Mouse (Mus musculus): ENCODE data around the gene Habp4. TPM values are rescaled to one million over a fixed set of nuclear protein-coding genes. Genes with fewer than 3 reads are reported as not detected.

The Habp4 gene
- polyA plus RNA-seq, 1 experiment from 2014 or later = 41.9 TPM

- peaks cover 9% of the 10 kb centered on the region for H3K9me3 ChIP-seq (replicated peaks; ENCODE audit: control insufficient read depth, low read length, poor library complexity, severe bottlenecking)
- WGBS = 0% methylated on average over 14 of the region's 14 CpGs
- H3K36me3 ChIP-seq (ENCODE audit: control insufficient read depth, insufficient read depth, low read length) = peaks cover 8% of the 10 kb centered on the region; the same call in 1 of the 2 replicates
- H3K9ac ChIP-seq (ENCODE audit: low read depth, low read length) = peak overlapping the region; percentile 88
- H3K27ac ChIP-seq (ENCODE audit: low read length) = no peak overlapping the region
- no peaks in the 10 kb centered on the region; the same call in 1 of the 2 replicates for H3K27me3 ChIP-seq (ENCODE audit: control insufficient read depth, insufficient read depth, low read depth, low read length)
- H3K4me2 ChIP-seq (ENCODE audit: low read length) = peak overlapping the region; percentile 80
- peaks cover 12% of the 10 kb centered on the region for H3K4me1 ChIP-seq (ENCODE audit: control insufficient read depth, insufficient read depth, low read length)
- H3K4me3 ChIP-seq (ENCODE audit: low read depth, low read length) = peak overlapping the region; percentile 85
- ATAC-seq = no peak; the same call in none of the 2 replicates
Measured at GRCm38 (mm10) chr13:64162626-64163025, 1.0 kb downstream of the Habp4 start.

GRCm38 (mm10) chr13:64163147-64163715 lies 1.6 kb downstream of the Habp4 start:
- ATAC-seq = no peak
- Histone ChIP-seq H3K27me3 (ENCODE audit: control insufficient read depth, insufficient read depth, low read depth, low read length) (no peaks in the 10 kb centered on the region; the same call in 1 of the 2 replicates), H3K9me3 (replicated peaks; ENCODE audit: control insufficient read depth, low read length, poor library complexity, severe bottlenecking) (peaks cover 11% of the 10 kb centered on the region), H3K27ac (ENCODE audit: low read length) (no peak overlapping the region), H3K36me3 (ENCODE audit: control insufficient read depth, insufficient read depth, low read length) (peaks cover 9% of the 10 kb centered on the region), H3K4me2 (ENCODE audit: low read length) (peak overlapping the region; percentile 80), H3K9ac (ENCODE audit: low read depth, low read length) (peak overlapping the region; percentile 88), H3K4me1 (ENCODE audit: control insufficient read depth, insufficient read depth, low read length) (peaks cover 12% of the 10 kb centered on the region), H3K4me3 (ENCODE audit: low read depth, low read length) (peak overlapping the region; percentile 85)
- WGBS = 28% methylated on average over 13 of the region's 13 CpGs

- Histone ChIP-seq H3K4me1 (ENCODE audit: control insufficient read depth, insufficient read depth, low read length) (no peaks in the 10 kb centered on the region), H3K27me3 (ENCODE audit: control insufficient read depth, insufficient read depth, low read depth, low read length) (no peaks in the 10 kb centered on the region), H3K9ac (ENCODE audit: low read depth, low read length) (no peak overlapping the region), H3K36me3 (ENCODE audit: control insufficient read depth, insufficient read depth, low read length) (peaks cover 52% of the 10 kb centered on the region), H3K4me3 (ENCODE audit: low read depth, low read length) (no peak overlapping the region), H3K9me3 (replicated peaks; ENCODE audit: control insufficient read depth, low read length, poor library complexity, severe bottlenecking) (peaks cover 47% of the 10 kb centered on the region), H3K27ac (ENCODE audit: low read length) (no peak overlapping the region), H3K4me2 (ENCODE audit: low read length) (no peak overlapping the region)
- 97% methylated on average over 25 of the region's 25 CpGs for WGBS
- no peak for ATAC-seq
Measured at GRCm38 (mm10) chr13:64169746-64170145, 8.1 kb downstream of the Habp4 start.

- no peak for ATAC-seq
- Histone ChIP-seq H3K4me3 (ENCODE audit: low read depth, low read length) (no peak overlapping the region), H3K4me2 (ENCODE audit: low read length) (no peak overlapping the region), H3K27ac (ENCODE audit: low read length) (no peak overlapping the region), H3K36me3 (ENCODE audit: control insufficient read depth, insufficient read depth, low read length) (peaks cover 13% of the 10 kb centered on the region), H3K9ac (ENCODE audit: low read depth, low read length) (no peak overlapping the region), H3K27me3 (ENCODE audit: control insufficient read depth, insufficient read depth, low read depth, low read length) (no peaks in the 10 kb centered on the region), H3K4me1 (ENCODE audit: control insufficient read depth, insufficient read depth, low read length) (no peaks in the 10 kb centered on the region), H3K9me3 (replicated peaks; ENCODE audit: control insufficient read depth, low read length, poor library complexity, severe bottlenecking) (no peaks in the 10 kb centered on the region)
- WGBS = 79% methylated on average over 7 of the region's 7 CpGs
Measured at GRCm38 (mm10) chr13:64178000-64178399, 16.4 kb downstream of the Habp4 start.

GRCm38 (mm10) chr13:64178746-64179652 lies 17.4 kb downstream of the Habp4 start:
- Histone ChIP-seq H3K27me3 (ENCODE audit: control insufficient read depth, insufficient read depth, low read depth, low read length) (no peaks in the 10 kb centered on the region), H3K4me1 (ENCODE audit: control insufficient read depth, insufficient read depth, low read length) (no peaks in the 10 kb centered on the region), H3K4me2 (ENCODE audit: low read length) (no peak overlapping the region), H3K36me3 (ENCODE audit: control insufficient read depth, insufficient read depth, low read length) (peaks cover 8% of the 10 kb centered on the region), H3K27ac (ENCODE audit: low read length) (no peak overlapping the region), H3K4me3 (ENCODE audit: low read depth, low read length) (no peak overlapping the region), H3K9me3 (replicated peaks; ENCODE audit: control insufficient read depth, low read length, poor library complexity, severe bottlenecking) (no peaks in the 10 kb centered on the region), H3K9ac (ENCODE audit: low read depth, low read length) (no peak overlapping the region)
- WGBS = 53% methylated on average over 13 of the region's 13 CpGs
- ATAC-seq = no peak

GRCm38 (mm10) chr13:64180300-64180699 lies 18.7 kb downstream of the Habp4 start:
- Histone ChIP-seq H3K27ac (ENCODE audit: low read length) (no peak overlapping the region), H3K4me3 (ENCODE audit: low read depth, low read length) (no peak overlapping the region), H3K27me3 (ENCODE audit: control insufficient read depth, insufficient read depth, low read depth, low read length) (no peaks in the 10 kb centered on the region), H3K9me3 (replicated peaks; ENCODE audit: control insufficient read depth, low read length, poor library complexity, severe bottlenecking) (no peaks in the 10 kb centered on the region), H3K4me2 (ENCODE audit: low read length) (no peak overlapping the region), H3K9ac (ENCODE audit: low read depth, low read length) (no peak overlapping the region), H3K4me1 (ENCODE audit: control insufficient read depth, insufficient read depth, low read length) (no peaks in the 10 kb centered on the region), H3K36me3 (ENCODE audit: control insufficient read depth, insufficient read depth, low read length) (peaks cover 7% of the 10 kb centered on the region)
- WGBS = 89% methylated on average over 4 of the region's 4 CpGs
- ATAC-seq = no peak

- Histone ChIP-seq H3K9ac (ENCODE audit: low read depth, low read length) (no peak overlapping the region), H3K36me3 (ENCODE audit: control insufficient read depth, insufficient read depth, low read length) (peaks cover 7% of the 10 kb centered on the region), H3K4me2 (ENCODE audit: low read length) (no peak overlapping the region), H3K27me3 (ENCODE audit: control insufficient read depth, insufficient read depth, low read depth, low read length) (no peaks in the 10 kb centered on the region), H3K4me3 (ENCODE audit: low read depth, low read length) (no peak overlapping the region), H3K9me3 (replicated peaks; ENCODE audit: control insufficient read depth, low read length, poor library complexity, severe bottlenecking) (no peaks in the 10 kb centered on the region), H3K4me1 (ENCODE audit: control insufficient read depth, insufficient read depth, low read length) (no peaks in the 10 kb centered on the region), H3K27ac (ENCODE audit: low read length) (no peak overlapping the region)
- no peak for ATAC-seq
- WGBS = 87% methylated on average over 3 of the region's 3 CpGs
Measured at GRCm38 (mm10) chr13:64180888-64181287, 19.3 kb downstream of the Habp4 start.

GRCm38 (mm10) chr13:64182091-64182490 lies 20.5 kb downstream of the Habp4 start:
- no peaks in the 10 kb centered on the region for H3K4me1 ChIP-seq (ENCODE audit: control insufficient read depth, insufficient read depth, low read length)
- H3K4me3 ChIP-seq (ENCODE audit: low read depth, low read length) = no peak overlapping the region
- no peaks in the 10 kb centered on the region for H3K9me3 ChIP-seq (replicated peaks; ENCODE audit: control insufficient read depth, low read length, poor library complexity, severe bottlenecking)
- H3K27ac ChIP-seq (ENCODE audit: low read length) = no peak overlapping the region
- H3K9ac ChIP-seq (ENCODE audit: low read depth, low read length) = no peak overlapping the region
- 91% methylated on average over 2 of the region's 2 CpGs for WGBS
- no peaks in the 10 kb centered on the region for H3K27me3 ChIP-seq (ENCODE audit: control insufficient read depth, insufficient read depth, low read depth, low read length)
- ATAC-seq = no peak
- no peak overlapping the region for H3K4me2 ChIP-seq (ENCODE audit: low read length)
- H3K36me3 ChIP-seq (ENCODE audit: control insufficient read depth, insufficient read depth, low read length) = peaks cover 5% of the 10 kb centered on the region

- H3K36me3 ChIP-seq (ENCODE audit: control insufficient read depth, insufficient read depth, low read length) = peaks cover 5% of the 10 kb centered on the region
- H3K27me3 ChIP-seq (ENCODE audit: control insufficient read depth, insufficient read depth, low read depth, low read length) = no peaks in the 10 kb centered on the region
- no peak overlapping the region for H3K9ac ChIP-seq (ENCODE audit: low read depth, low read length)
- H3K4me3 ChIP-seq (ENCODE audit: low read depth, low read length) = no peak overlapping the region
- 90% methylated on average over 4 of the region's 4 CpGs for WGBS
- ATAC-seq = no peak
- no peak overlapping the region for H3K4me2 ChIP-seq (ENCODE audit: low read length)
- no peaks in the 10 kb centered on the region for H3K9me3 ChIP-seq (replicated peaks; ENCODE audit: control insufficient read depth, low read length, poor library complexity, severe bottlenecking)
- no peak overlapping the region for H3K27ac ChIP-seq (ENCODE audit: low read length)
- H3K4me1 ChIP-seq (ENCODE audit: control insufficient read depth, insufficient read depth, low read length) = no peaks in the 10 kb centered on the region
Measured at GRCm38 (mm10) chr13:64183583-64183982, 22.0 kb downstream of the Habp4 start.
